Mouse (Mus musculus) layer of hippocampus, adult 2 months (tissue): ENCODE results near the gene Magohb. TPM values are rescaled to one million over a fixed set of nuclear protein-coding genes. Genes with fewer than 3 reads are reported as not detected.
A peak's percentile ranks its signal among the peaks of the same experiment; 100 is the strongest.
"Not testable (repeated sequence)": the region's sequence is repeated elsewhere in the genome, so short reads cannot be mapped to it uniquely, and the experiment has no call there.

ENCODE experiments used
- DNase-seq, 2 experiments: peaks; one replicate each; pipeline ENCODE4 v3.0.0; 2022; ENCODE audit warnings: low spot score in 2 of 2
- H3K27ac ChIP-seq: fragments of 200-600 bp; 2 replicates; pipeline ENCODE4 v1.8.1; 2022
- H3K4me3 ChIP-seq: fragments of 200-600 bp; 2 replicates; pipeline ENCODE4 v1.8.1; 2022; ENCODE audit warnings: mild to moderate bottlenecking
- CTCF ChIP-seq: fragments of 200-600 bp; conservative IDR thresholded peaks from 2 replicates; pipeline ENCODE4 v1.8.1; 2022; ENCODE audit warnings: antibody characterized with exemption, mild to moderate bottlenecking, moderate library complexity
- total RNA-seq, 2 experiments: library from RNA; stranded (reverse); gene quantifications; 2 replicates each; pipeline ENCODE4 v1.2.3; 2021

The Magohb gene
- total RNA-seq, 2 experiments from 2014 or later: 11.9 to 15.7 TPM

DNA sequence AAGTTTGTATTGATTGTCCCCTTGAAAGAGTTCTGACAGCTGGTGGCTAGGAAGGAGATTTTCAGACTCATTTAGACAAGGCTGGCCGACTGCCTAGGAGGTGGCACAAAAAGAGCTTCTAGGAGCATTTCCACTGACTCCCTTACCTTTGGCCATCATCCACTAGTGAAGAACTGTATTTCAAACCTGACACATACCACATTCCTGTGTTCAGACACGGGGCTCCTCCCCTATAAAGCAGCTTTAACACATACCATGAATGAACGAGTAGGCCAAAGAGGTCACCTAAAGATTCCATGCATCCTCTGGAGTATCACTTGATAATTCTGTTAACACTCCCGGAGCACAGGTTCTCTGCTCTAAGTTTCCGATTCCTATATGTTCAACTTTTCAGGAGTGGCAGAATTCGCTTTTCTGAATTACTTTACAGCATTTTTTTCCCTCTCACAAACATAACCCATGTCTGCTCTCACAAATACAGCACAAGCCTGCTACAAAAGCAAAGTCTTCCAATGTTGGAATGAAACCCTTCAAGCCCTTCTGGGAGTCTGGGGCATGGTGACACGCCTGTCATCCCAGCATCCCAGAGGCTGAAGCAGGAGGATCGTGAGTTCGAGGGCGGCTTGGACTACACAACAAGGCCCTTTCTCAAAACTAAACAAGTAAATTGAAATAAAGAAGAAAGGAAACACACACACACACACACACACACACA, 611 bp downstream of the Magohb start:
- peak in 1 of 2 experiments; percentile 17 for DNase-seq
- Histone ChIP-seq H3K4me3 (peak overlapping the region; percentile 93), H3K27ac (peak overlapping the region; percentile 85; the same call in 1 of the 2 replicates)
- TF ChIP-seq CTCF: no peak

DNA sequence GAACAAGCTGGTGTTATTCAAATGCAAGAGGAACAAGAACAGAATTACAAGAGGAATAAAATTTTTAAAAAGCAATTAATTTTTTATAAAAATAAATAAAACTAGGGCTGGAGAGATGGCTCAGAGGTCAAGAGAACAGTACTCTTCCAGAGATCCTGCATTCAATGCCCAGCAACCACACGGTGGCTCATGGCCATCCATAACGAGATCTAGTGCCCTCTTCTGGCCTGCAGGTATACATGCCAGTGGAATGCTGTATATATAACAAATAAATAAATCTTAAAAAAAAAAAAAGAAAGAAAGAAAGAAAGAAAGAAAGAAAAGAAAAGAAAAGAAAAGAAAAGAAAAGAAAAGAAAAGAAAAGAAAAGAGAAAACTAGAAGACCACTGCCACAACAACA, 2.6 kb downstream of the Magohb start:
- Histone ChIP-seq H3K4me3 (no peak overlapping the region), H3K27ac (no peak overlapping the region)
- peak; percentile 73 for TF ChIP-seq CTCF
- peak in 1 of 2 experiments; percentile 27 for DNase-seq

- H3K27ac ChIP-seq, H3K4me3 ChIP-seq, DNase-seq: not testable (repeated sequence)
Measured at GRCm38 (mm10) chr6:131278160-131278559, 14.9 kb downstream of the Magohb start.

DNA sequence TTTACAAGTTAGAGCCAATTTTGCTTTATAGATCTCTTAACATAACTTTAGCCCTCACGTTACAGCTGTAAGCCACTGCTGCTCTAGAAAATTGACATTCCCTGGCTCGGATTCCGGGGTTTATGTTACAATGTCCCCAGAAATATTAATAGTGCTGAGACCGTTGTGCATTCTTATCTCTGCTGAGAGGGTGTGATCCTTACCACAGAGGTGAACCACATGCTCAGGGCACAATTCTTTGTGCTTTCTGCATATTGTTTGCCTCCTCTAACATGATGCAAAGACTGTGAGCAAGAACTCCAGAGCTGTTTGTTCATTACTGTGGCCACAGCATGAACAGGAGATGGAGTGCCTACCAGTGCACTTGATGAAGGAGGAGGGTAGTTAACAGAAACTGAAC, 16.4 kb downstream of the Magohb start:
- no peak for TF ChIP-seq CTCF
- Histone ChIP-seq H3K27ac (no peak overlapping the region), H3K4me3 (no peak overlapping the region)
- DNase-seq: no peak

DNA sequence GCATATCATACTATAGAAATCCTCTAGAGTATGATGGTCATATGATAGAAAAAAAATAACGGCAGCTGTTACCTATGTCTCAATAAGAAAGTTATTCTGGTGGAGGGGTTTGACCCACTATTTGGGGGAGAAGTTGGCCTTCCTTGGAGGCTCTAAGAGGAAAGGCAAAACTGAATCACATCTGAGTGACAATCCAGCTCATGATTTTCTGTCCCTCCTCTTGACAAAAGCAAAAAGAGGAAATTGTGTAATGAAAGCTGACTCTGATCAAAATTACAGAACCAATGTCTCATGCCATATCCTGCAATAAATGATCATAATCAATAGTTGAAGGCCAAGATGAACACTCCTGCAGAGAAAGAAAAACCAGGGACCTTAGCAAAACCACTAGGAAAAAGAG, 20.7 kb downstream of the Magohb start:
- no peak for TF ChIP-seq CTCF
- no peak for DNase-seq
- no peak overlapping the region for H3K27ac ChIP-seq
- H3K4me3 ChIP-seq: no peak overlapping the region

DNA sequence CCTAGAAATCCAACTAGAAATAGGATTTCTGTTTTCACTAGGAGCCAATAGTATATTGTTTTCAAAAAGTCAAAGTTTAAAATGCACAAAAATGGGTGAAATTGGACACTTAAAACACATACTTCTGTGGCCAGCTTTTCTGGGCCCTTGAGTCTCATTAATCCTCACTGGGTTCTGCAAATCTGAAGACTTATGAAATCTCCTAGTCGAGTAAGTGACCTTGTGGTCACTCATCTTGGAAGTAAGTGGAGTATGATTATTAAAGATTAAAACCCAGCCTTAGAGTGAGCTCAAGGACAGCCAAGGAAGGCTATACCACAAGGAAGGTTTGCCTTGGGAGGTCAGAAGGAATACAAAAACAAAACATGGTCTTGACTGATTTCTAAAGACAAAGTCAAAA, 22.7 kb downstream of the Magohb start:
- DNase-seq: no peak
- no peak overlapping the region for H3K4me3 ChIP-seq
- TF ChIP-seq CTCF: no peak
- H3K27ac ChIP-seq: no peak overlapping the region

DNA sequence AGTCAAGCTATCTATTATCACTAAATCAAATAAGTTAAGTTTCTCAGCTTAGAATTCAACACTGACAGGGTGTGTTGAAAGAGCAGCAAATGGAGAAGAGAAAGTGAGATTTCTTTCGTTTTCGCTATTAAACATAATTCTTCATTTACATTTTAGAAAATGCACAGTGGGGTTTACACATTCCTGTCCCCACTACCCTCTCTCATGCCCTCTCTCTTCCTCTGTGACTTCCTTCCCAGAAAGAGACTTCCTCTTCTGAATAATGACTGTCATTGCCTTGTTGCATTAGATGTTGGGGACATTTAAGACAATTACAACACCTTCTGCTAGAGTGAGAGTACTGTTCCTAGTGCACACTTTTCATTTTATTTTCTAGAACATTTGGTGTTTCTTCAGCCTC, 23.4 kb downstream of the Magohb start:
- no peak for DNase-seq
- no peak for TF ChIP-seq CTCF
- no peak overlapping the region for H3K27ac ChIP-seq
- no peak overlapping the region for H3K4me3 ChIP-seq

DNA sequence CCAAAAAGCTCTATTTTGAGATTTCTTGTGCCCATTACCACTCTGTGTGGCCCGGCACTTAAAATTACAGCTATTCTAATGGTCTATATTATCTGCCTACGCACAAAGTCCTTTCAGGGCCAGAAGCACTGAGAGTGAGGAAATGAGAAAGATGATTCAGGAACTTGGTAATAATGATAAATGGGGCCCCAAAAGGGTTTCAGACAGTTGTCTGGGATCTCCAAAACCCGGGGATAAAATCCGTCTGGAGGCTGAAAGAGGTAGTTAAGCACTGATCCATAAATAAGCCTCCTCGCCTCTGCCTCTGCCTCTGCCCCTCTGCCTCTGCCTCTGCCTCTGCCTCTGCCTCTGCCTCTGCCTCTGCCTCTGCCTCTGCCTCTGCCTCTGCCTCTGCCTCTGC, 28.9 kb downstream of the Magohb start:
- DNase-seq: no peak
- TF ChIP-seq CTCF: no peak
- Histone ChIP-seq H3K27ac (no peak overlapping the region), H3K4me3 (no peak overlapping the region)

DNA sequence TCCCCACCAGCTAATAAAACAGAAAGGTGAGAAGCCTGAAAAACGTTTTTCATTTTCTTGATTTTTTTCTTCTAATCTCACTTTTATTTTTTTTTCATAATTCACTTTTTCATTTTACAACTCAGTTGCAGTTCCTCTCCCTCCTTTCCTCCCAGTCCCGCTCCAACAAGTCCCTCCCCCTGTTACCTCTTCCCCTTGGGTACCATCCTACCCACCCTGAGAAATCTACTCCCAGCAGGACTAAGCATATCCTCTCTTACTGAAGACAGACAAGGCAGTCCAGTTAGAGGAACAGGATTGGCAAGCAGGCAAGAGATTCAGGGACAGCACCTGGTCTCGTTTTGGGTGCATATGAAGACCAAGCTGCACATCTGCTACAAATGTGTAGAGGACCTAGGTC, 30.3 kb downstream of the Magohb start:
- DNase-seq: no peak
- no peak overlapping the region for H3K27ac ChIP-seq
- TF ChIP-seq CTCF: no peak
- no peak overlapping the region for H3K4me3 ChIP-seq

- DNase-seq: no peak
- Histone ChIP-seq H3K27ac (no peak overlapping the region), H3K4me3 (no peak overlapping the region)
- no peak for TF ChIP-seq CTCF
Measured at GRCm38 (mm10) chr6:131262009-131262408, 31.0 kb downstream of the Magohb start.

DNA sequence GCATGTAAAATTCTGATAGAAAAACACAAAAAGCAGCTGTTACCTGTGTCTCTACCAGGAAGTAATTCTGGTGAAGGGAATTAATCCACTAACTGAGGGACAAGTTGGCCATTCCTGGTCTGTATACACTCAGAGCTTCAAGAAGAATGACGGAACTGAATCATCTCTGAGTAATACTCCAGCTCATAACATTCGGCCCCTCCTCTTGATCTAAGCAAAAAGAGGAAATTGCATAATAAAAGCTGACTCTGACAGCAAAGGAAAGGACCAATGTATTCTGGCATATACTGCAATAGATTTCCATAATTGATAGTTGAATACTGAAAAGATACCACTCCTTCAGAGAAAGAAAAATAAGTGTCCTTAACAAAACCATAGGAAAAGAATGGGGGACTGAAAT, 45.8 kb downstream of the Magohb start, which contains the start of gene Klra2:
TSS of gene Klra2 (minus strand) at position 157 of the 400 bp plus-strand sequence.
- H3K4me3 ChIP-seq: no peak within 1 kb of the TSS
- DNase-seq: no peak
- no peak within 1 kb of the TSS for H3K27ac ChIP-seq
- no peak for TF ChIP-seq CTCF

GRCm38 (mm10) chr6:131245081-131245480, 48.0 kb downstream of the Magohb start:
- H3K4me3 ChIP-seq: no peak overlapping the region
- no peak for DNase-seq
- TF ChIP-seq CTCF: no peak
- no peak overlapping the region for H3K27ac ChIP-seq

Other genes starting within 250 kb of the Magohb start
- gene Klra2, start 45.9 kb downstream of the Magohb start, total RNA-seq: under 1 TPM; 0.22 to 0.90 TPM
- under 1 TPM; 0.52 to 0.67 TPM for gene Styk1, start 60.4 kb upstream of the Magohb start, total RNA-seq
- gene Ybx3, start 95.2 kb upstream of the Magohb start, total RNA-seq: 10 to 100 TPM; 36.7 to 44.6 TPM
- not detected for gene 5430401F13Rik, start 193.2 kb upstream of the Magohb start, total RNA-seq
- not detected for gene Gm6619, start 193.2 kb upstream of the Magohb start, total RNA-seq